Mouse (Mus musculus): ENCODE results near the gene Gna13.

DNA sequence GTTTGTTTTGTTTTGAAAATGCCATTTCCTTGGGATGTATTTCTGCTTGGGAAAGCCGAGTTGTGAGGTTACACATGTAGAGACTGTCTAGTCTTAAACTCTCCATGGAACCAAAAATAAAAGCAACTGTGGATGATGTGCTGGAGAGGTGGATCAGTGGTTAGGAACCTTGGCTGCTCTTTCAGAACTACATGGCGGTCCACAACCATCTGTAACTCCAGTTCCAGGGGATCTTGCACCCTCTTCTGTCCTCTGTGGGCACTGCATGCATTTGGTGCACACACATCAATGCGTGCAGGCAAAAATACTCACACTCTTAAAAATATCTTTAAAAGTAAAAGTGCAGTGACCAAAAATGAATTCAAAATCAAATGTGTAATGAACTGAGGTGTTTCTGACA lies 78.5 kb downstream of the Gna13 start:
- TF ChIP-seq EP300 (IDR thresholded peaks at IDR 0.05; ENCODE audit: insufficient read depth, low read depth, low read length) = 0 out of 2 replicates have a peak, but pooled peaks have one; percentile 35
- TF ChIP-seq POLR2A (IDR thresholded peaks at IDR 0.05; ENCODE audit: insufficient read depth, low read depth, low read length) = no peak
- TF ChIP-seq CTCF (IDR thresholded peaks at IDR 0.05) = peak; percentile 68
